ENCODE assay signal across 9 mouse cellular contexts in genomic region chr16:5467587-5467986, GRCm38 (mm10).
DNase-seq lines count a peak whose midpoint lies in the region; ATAC-seq and TF ChIP-seq lines count a peak whose summit lies in the region.
"Had no signal": no experiment of that assay in that cellular context is flagged by ENCODE, and none has a peak within 500 bp of the region (broad histone marks: within the 10 kb centered on the region; RNA-seq: fewer than 3 reads in every experiment).

No protein-coding gene starts in this region.

- H3K9ac ChIP-seq in midbrain, embryonic 16.5 days (ENCODE audit: low read depth, low read length): no peak overlapping the region
- H3K9ac ChIP-seq in midbrain, embryonic 13.5 days (replicated peaks): no peak overlapping the region
- H3K9ac ChIP-seq: heart, embryonic 13.5 days had no signal

- peaks cover 13% of the 10 kb centered on the region; the same call in 1 of the 2 replicates for H3K4me1 ChIP-seq in midbrain, embryonic 10.5 days
- H3K4me1 ChIP-seq in midbrain, embryonic 16.5 days (ENCODE audit: control insufficient read depth, insufficient read depth, low read length): no peaks in the 10 kb centered on the region
- no peaks in the 10 kb centered on the region for H3K4me1 ChIP-seq in cerebellum, adult 2 months (ENCODE audit: control insufficient read depth, insufficient read depth, low read length)
- H3K4me1 ChIP-seq in midbrain, embryonic 13.5 days (replicated peaks): no peaks in the 10 kb centered on the region

- no peaks in the 10 kb centered on the region for H3K36me3 ChIP-seq in midbrain, embryonic 10.5 days
- H3K36me3 ChIP-seq in midbrain, embryonic 16.5 days (ENCODE audit: control insufficient read depth, insufficient read depth, low read length): no peaks in the 10 kb centered on the region
- no peaks in the 10 kb centered on the region for H3K36me3 ChIP-seq in midbrain, embryonic 13.5 days
- H3K36me3 ChIP-seq: heart, embryonic 13.5 days had no signal

- 6% methylated on average over 3 of the region's 3 CpGs for WGBS in midbrain, embryonic 10.5 days
- 5% methylated on average over 3 of the region's 3 CpGs for WGBS in midbrain, embryonic 16.5 days
- 8% methylated on average over 3 of the region's 3 CpGs for WGBS in cerebellum, adult 2 months
- WGBS in midbrain, embryonic 13.5 days: 11% methylated on average over 3 of the region's 3 CpGs

- intact Hi-C loops in gastrocnemius, adult 2 months (cut with DNase I): loop anchor here (2.0 kb wide), 1 partner anchor 161 kb away; no protein-coding TSS in a partner anchor
- intact Hi-C loops in gastrocnemius, postnatal 36 days (cut with DNase I): no loop called here
- intact Hi-C loops in heart, postnatal 14 days (cut with DNase I): loop anchor here (5.0 kb wide), 1 partner anchor 95 kb away; no protein-coding TSS in a partner anchor

- peaks cover 29% of the 10 kb centered on the region for H3K27me3 ChIP-seq in midbrain, embryonic 10.5 days (ENCODE audit: low read depth, poor library complexity, severe bottlenecking)
- no peaks in the 10 kb centered on the region for H3K27me3 ChIP-seq in midbrain, embryonic 16.5 days (ENCODE audit: control insufficient read depth, insufficient read depth, low read depth, low read length)
- no peaks in the 10 kb centered on the region for H3K27me3 ChIP-seq in cerebellum, adult 2 months (ENCODE audit: control insufficient read depth, insufficient read depth, low read length)
- peaks cover 16% of the 10 kb centered on the region for H3K27me3 ChIP-seq in midbrain, embryonic 13.5 days

- no peak overlapping the region for H3K27ac ChIP-seq in gastrocnemius, adult 2 months
- H3K27ac ChIP-seq in midbrain, embryonic 10.5 days (replicated peaks): no peak overlapping the region
- H3K27ac ChIP-seq in midbrain, embryonic 16.5 days (ENCODE audit: low read length): no peak overlapping the region
- no peak overlapping the region for H3K27ac ChIP-seq in cerebellum, adult 2 months (ENCODE audit: insufficient read depth, low read length)
- H3K27ac ChIP-seq in midbrain, embryonic 13.5 days: no peak overlapping the region
- H3K27ac ChIP-seq: heart, embryonic 13.5 days had no signal

- no peak overlapping the region for H3K4me3 ChIP-seq in gastrocnemius, adult 2 months
- H3K4me3 ChIP-seq in midbrain, embryonic 10.5 days: no peak overlapping the region
- no peak overlapping the region for H3K4me3 ChIP-seq in midbrain, embryonic 16.5 days (ENCODE audit: low read depth, low read length)
- no peak overlapping the region for H3K4me3 ChIP-seq in cerebellum, adult 2 months (replicated peaks; ENCODE audit: insufficient read depth, low read depth, low read length)
- no peak overlapping the region for H3K4me3 ChIP-seq in midbrain, embryonic 13.5 days (replicated peaks)
- H3K4me3 ChIP-seq: heart, embryonic 13.5 days had no signal

- peak; percentile 63 for TF ChIP-seq CTCF in gastrocnemius, adult 2 months (IDR thresholded peaks at IDR 0.05)
- TF ChIP-seq CTCF in cerebellum, adult 2 months (IDR thresholded peaks at IDR 0.05; ENCODE audit: borderline replicate concordance, insufficient read depth, low read depth, low read length): peak; percentile 66

- DNase-seq in gastrocnemius, adult 2 months: no peak
- DNase-seq in gastrocnemius, postnatal 36 days: no peak
- DNase-seq in midbrain, embryonic 10.5 days (ENCODE audit: low spot score): peak; percentile 51
- peak; percentile 21 to 38 for DNase-seq in cerebellum, adult 2 months
- DNase-seq in heart, postnatal 14 days: peak; percentile 51 to 64
- DNase-seq in natural killer cell, adult 2 months (ENCODE audit: low spot score in 2 of 2): no peak

- no peak for ATAC-seq in midbrain, embryonic 16.5 days
- ATAC-seq in midbrain, embryonic 13.5 days: 0 out of 2 replicates have a peak, but pooled peaks have one; percentile 55

- no peak for TF ChIP-seq POLR2A in cerebellum, adult 2 months (IDR thresholded peaks at IDR 0.05; ENCODE audit: borderline replicate concordance, insufficient read depth, low read length)

- H3K9me3 ChIP-seq in midbrain, embryonic 10.5 days (replicated peaks): no peaks in the 10 kb centered on the region
- H3K9me3 ChIP-seq in midbrain, embryonic 16.5 days (replicated peaks; ENCODE audit: control insufficient read depth, low read length, poor library complexity, severe bottlenecking): no peaks in the 10 kb centered on the region
- no peaks in the 10 kb centered on the region for H3K9me3 ChIP-seq in midbrain, embryonic 13.5 days
- H3K9me3 ChIP-seq: heart, embryonic 13.5 days had no signal

- no peak overlapping the region for H3K4me2 ChIP-seq in midbrain, embryonic 16.5 days (ENCODE audit: low read length)
- no peak overlapping the region for H3K4me2 ChIP-seq in midbrain, embryonic 13.5 days (replicated peaks)
- H3K4me2 ChIP-seq: heart, embryonic 13.5 days had no signal

Comparison
In these comparisons a context has a peak if more than half of its experiments do, and no peak if none do; other contexts are left out.
1. DNase-seq: peak in midbrain, embryonic 10.5 days (single experiment), cerebellum, adult 2 months (2 of 2) and heart, postnatal 14 days (2 of 2); none in gastrocnemius, adult 2 months (single experiment), gastrocnemius, postnatal 36 days (0 of 2) and natural killer cell, adult 2 months (0 of 2).